Mouse (Mus musculus) olfactory bulb, adult 2 months (tissue): ENCODE data around the gene Grpel1.

Source experiments
- CTCF ChIP-seq: fragments of 200-500 bp; IDR thresholded peaks from 2 replicates; pipeline ENCODE4 v1.5.1; 2012; ENCODE audit warnings: low read depth, mild to moderate bottlenecking, low read length, moderate library complexity; ENCODE audit not compliant: insufficient read depth
- POLR2A ChIP-seq: fragments of 200-500 bp; IDR thresholded peaks from 2 replicates; pipeline ENCODE4 v1.6.1; 2012; ENCODE audit warnings: mild to moderate bottlenecking, low read depth, low read length, moderate library complexity; ENCODE audit not compliant: insufficient read depth

GRCm38 (mm10) chr5:36460712-36461111 is 4.1 kb upstream of the Grpel1 start:
- TF ChIP-seq CTCF, result no peak
- TF ChIP-seq POLR2A, result no peak
